Mouse (Mus musculus) layer of hippocampus, postnatal 25 days (tissue): ENCODE data around the gene Nsd1. TPM values are rescaled to one million over a fixed set of nuclear protein-coding genes. Genes with fewer than 3 reads are reported as not detected.

Experiments used
- total RNA-seq, 2 experiments: library from RNA; stranded (reverse); gene quantifications; 2 replicates each; pipeline ENCODE4 v1.2.3; 2021

Gene Nsd1
- total RNA-seq, 2 experiments from 2014 or later = 117 to 140 TPM

Other genes starting within 250 kb of the Nsd1 start
- gene Hk3, start 188.4 kb upstream of the Nsd1 start, total RNA-seq = 1 to 10 TPM; 1.0 to 1.2 TPM
- 10 to 100 TPM; 17.8 to 22.1 TPM for gene Uimc1, start 109.5 kb upstream of the Nsd1 start, total RNA-seq
- 10 to 100 TPM; 45.6 to 51.3 TPM for gene Zfp346, start 104.5 kb upstream of the Nsd1 start, total RNA-seq
- gene Gm17617, start 76.2 kb upstream of the Nsd1 start, total RNA-seq = not detected
- gene Fgfr4, start 57.1 kb upstream of the Nsd1 start, total RNA-seq = under 1 TPM; 0.68 to 0.74 TPM
- gene Prelid1, start 110.7 kb downstream of the Nsd1 start, total RNA-seq = 100 to 1,000 TPM; 139 to 165 TPM
- gene Rab24, start 112.2 kb downstream of the Nsd1 start, total RNA-seq = 10 to 100 TPM; 74.0 to 83.3 TPM
- 1 to 10 TPM; 1.2 to 2.4 TPM for gene Mxd3, start 120.0 kb downstream of the Nsd1 start, total RNA-seq
- gene Lman2, start 153.0 kb downstream of the Nsd1 start, total RNA-seq = 10 to 100 TPM; 58.4 to 61.0 TPM
- 10 to 100 TPM; 94.5 to 98.2 TPM for gene Rgs14, start 159.9 kb downstream of the Nsd1 start, total RNA-seq
- gene Slc34a1, start 188.4 kb downstream of the Nsd1 start, total RNA-seq = not detected
- gene Pfn3, start 205.4 kb downstream of the Nsd1 start, total RNA-seq = not detected
- under 1 TPM; 0.35 to 0.47 TPM for gene F12, start 217.0 kb downstream of the Nsd1 start, total RNA-seq
- gene Grk6, start 235.3 kb downstream of the Nsd1 start, total RNA-seq = 10 to 100 TPM; 66.7 to 74.7 TPM